Mouse (Mus musculus) spleen, postnatal 4 days (tissue): ENCODE measurements at regions not wholly inside any gene's neighbourhood (a gene's known extent, or its start where the extent isn't known, plus 50 kb on each side); places are given as distances from the start of the nearest gene placed in this dataset.

Experiments
- DNase-seq, 2 experiments: peaks; one replicate each; pipeline ENCODE4 v3.0.0; 2022; ENCODE audit warnings: low spot score in 2 of 2

DNA sequence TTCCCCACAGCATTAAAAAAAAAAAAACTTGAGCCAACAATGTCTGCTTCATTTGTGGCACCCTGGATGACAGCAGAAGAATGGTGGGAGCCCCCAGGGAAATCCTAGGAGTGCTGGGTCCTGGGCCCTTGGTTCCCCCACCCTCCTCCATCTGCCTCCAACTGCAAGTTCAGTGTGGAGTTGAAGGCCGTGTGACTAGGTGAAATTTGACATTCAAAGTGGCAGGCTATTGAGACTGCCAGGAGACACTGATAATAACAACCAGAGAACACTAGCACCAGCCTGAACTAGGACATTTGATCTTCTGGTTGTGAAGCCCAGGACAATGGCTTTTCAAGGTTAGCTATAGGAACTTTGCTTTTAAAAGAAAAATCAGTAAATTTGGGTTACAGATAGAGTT lies 74.0 kb downstream of the Adamts15 start:
- no peak for DNase-seq

DNA sequence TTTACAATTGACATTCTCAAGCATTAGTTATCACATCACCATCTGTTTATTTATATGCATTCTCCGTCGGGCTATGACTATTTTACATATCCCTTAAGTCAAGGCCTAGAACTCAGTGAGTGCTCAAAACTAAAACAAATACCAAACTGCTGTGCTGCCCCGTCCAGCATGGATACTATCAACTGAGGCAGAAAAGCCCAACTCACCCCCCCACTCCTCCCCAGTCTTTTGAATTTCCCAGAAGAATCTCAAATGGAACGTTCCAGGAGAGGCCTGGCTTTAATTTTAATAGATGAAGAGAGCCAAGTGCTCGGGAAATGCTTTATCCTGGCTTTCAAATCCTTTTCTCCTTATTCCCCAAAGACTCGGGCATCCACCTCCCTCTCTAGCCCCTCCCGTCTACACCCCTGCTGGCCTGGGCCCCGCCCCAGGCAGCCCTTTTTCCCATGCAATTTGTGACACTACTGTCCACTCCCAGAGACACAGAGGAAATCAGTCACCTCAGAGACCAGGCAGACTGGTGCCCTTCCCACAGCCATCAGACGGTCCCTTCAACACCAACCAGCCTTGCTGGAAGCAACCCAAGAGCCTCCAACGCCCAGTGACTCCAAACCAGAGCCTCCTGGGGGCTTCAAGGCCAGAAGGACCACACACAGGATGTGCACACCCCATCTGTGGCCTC lies 76.5 kb downstream of the Adamts15 start:
- DNase-seq = no peak

- DNase-seq = no peak
Observed at GRCm38 (mm10) chr9:30844079-30844563, 78.1 kb downstream of the Adamts15 start.

GRCm38 (mm10) chr9:30834908-30835307 lies 87.3 kb downstream of the Adamts15 start:
- no peak for DNase-seq

GRCm38 (mm10) chr9:30834565-30834905 lies 87.7 kb downstream of the Adamts15 start:
- DNase-seq = no peak

- DNase-seq = no peak
Observed at GRCm38 (mm10) chr9:30833836-30834564, 88.3 kb downstream of the Adamts15 start.

DNA sequence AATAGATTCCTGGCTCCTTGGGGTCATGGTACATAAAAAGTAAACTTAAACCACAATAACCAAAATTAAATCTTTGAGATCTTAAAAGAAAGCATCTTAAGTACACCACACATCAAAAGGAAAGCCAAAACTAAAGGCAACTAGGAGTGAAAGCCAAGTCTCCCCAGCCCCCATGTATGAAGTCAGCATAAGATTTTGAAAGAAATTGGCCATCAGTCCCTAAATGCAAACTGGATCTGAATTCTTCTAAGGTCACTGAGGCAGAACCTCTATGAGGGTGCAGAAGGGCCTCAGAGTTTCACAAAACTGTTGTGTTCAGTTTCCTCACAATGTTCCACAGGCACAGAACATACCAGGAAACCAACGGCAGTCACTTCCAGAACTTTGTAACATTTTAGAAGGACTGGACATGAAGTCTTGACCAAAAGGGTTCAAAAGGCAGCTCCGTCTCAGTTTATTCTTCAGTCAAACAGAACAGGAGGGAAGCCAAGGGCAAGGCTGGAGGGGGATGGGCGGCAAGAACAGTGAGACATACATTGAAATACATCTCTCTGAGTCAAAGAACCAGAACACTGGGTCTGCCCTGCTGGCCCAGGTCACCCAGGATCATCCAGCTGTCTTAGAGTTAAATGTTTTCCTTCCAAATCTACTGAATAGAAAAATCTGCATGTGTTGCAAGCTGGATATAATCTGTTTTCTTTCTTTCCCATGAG lies 92.9 kb downstream of the Adamts15 start:
- no peak for DNase-seq

DNA sequence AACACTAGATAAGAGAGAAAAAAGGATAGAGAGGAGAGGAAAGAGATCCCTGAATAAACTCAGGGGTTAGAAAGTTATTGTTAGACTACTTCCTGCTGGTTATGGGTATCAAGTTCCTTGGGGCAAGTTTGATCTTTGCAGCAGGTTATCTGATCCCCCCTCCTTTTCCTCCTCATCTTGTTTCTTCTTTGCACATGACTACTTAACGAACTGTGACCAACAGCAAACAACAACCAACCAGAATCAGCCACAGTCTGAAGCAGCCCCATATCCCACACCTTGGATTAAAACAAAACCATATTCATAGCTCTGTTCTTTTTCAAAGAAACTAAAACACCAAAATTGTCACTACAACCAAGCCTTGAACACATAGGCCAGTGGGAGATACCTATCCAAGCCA lies 94.5 kb downstream of the Adamts15 start:
- DNase-seq = no peak

DNA sequence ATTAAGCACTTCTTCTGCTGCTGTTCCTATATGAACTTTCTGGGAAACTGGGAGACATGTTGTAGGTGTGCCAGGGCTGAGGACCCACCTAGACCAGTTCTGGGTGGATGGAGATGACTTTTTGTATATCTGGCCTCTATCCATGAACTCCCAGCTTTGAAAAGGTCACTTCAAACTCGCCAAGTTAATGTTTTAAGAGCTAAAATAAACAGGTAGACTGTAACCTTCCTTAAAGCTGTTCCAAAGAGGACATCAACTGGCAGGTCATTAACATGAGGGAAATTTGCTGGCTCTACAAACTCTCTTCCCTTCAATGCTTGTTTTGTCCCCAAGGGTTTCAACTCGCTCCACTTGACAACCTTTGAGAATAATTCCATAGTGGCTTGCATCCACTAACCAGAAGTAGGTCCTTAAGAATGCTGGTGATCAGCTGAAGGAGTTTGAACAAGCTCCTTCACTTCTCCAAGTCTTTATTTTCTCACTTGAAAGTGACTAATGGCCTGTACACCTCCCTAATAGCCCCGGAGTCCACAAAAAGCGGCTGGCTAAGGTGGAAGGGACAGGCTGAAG lies 98.1 kb downstream of the Adamts15 start:
- DNase-seq = no peak

DNA sequence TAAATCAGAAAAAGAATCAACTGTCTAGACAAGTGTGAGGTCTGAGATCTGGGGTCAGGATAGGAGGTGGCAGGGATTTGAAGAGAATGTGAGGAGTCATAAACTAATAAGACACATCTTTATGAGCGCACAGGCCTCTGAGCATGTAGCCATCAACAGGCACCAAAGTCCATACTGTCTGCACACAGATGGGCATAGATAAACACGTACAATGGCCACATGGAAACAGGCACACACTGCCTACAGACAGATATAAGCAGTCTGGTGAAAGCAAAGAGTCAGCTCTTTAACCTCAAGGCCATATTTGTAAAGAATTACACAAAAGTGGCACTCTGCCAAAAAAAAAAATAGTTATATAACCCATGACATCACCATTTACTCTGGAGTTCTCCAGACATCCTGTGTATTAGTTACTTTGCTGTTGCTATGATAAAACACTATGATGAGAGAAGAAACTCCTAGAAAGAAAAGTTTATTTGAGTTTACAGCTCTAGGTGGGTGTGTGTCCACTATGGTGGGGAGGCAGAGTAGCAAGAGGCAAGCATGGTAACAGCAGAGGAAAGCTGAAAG lies 101.4 kb downstream of the Adamts15 start:
- no peak for DNase-seq

DNA sequence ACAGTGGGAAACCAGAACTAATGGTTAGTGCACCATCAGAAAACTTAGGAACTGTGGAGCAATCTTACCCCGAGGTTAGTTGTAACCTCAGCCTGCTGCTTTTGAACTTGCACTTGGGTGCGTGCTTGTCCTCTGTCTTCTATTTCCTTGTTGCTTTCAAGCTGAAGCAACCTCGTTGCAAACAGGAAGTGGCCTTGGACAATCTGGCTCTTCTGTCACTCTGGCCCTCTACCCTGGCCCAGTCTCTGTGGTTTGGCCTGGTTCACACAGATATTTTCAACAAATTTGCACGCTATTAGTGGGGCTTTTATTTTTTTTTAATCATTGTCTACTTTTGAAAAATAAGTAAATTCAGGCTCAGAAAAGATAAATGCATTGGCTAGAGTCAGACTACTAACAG lies 109.0 kb downstream of the Adamts15 start:
- no peak for DNase-seq

- DNase-seq = no peak
Observed at GRCm38 (mm10) chr9:30810843-30811242, 111.4 kb downstream of the Adamts15 start.

- no peak for DNase-seq
Observed at GRCm38 (mm10) chr9:30810290-30810689, 112.0 kb downstream of the Adamts15 start.

DNA sequence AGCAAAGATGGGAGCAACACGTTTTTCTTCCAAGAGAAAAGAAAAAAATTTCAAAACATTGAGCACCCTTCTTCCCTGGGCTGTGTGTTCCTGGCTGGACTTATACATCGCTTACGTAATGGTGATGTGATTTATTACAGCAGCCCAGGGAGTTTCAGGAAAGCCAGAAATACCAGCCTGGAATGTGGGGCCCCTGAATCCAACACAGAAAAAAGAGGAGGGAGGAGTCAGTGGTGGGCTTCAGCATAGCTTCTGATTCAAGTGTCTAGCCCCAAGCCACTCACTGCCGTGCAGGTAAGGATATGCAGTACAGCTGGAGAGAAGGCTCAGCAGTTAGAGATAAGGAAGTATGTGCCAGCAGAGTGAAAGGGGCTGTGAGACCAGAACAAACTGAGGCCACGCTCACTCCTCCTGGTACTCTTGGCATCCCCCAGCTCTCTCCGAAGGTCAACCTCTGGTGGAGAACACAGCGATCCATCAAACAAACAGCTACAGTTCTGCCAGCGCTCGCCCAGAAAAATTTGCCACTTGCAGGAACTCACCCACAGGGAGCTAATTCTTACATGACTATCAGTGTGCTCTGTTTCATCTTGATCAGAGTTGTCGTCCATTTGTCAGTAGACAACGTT lies 113.3 kb downstream of the Adamts15 start:
- DNase-seq = no peak

DNA sequence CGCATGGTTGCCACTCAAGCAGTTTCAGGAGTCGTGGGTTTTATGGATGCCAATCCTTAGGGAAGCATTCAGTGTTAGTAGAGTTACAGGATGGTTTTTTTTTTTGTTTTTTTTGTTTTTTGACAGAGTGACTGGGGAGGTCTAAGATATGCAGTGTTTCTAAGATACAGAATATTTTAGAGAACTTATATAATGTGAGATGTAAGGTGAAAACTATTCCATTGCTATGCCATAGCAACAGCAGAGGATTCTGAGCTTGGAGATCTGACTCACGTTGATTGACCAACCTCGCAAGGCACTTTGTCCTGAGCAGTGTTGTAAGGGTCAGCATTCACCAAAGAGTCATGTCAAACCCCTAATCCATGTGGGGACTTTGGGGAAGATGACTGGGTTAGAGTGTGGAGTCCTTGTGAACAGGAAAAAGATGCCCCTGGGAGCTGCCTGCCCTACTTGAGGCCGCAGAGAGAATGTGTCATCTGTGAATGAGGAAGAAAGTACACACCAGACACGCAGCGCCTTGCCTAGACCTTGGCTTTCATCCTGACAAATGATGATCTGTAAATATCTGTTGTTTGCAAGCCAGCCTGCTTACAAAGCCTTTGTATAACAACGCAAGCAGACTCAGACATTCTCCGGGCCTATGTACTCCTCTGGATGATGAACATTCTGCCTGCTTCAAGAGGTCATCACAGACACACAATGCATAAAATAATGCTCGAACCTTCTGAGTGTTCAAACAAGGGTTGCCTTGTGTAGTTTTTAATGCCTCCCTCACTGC lies 118.3 kb downstream of the Adamts15 start:
- no peak for DNase-seq

DNA sequence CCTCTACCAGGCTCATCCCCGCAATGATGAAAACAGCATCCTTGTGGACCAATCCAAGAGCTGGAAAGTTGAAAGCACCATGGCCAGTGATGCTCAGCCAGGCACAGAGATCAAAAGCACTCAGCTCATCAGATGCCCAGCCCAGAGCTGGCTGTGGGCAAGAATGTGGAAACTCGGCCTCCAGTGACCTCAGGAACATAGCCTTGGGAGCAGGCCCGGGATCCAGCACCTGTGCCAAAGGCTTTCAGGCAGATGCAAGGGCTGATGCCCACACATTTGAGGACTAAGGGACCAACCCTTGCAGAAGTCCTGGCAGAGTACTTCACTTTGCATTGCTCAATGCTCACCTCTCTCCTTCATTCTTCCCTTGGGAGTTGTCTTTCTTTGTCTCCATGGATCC lies 119.4 kb downstream of the Adamts15 start:
- DNase-seq = no peak

GRCm38 (mm10) chr9:30794701-30795407 lies 127.4 kb downstream of the Adamts15 start:
- DNase-seq = no peak

DNA sequence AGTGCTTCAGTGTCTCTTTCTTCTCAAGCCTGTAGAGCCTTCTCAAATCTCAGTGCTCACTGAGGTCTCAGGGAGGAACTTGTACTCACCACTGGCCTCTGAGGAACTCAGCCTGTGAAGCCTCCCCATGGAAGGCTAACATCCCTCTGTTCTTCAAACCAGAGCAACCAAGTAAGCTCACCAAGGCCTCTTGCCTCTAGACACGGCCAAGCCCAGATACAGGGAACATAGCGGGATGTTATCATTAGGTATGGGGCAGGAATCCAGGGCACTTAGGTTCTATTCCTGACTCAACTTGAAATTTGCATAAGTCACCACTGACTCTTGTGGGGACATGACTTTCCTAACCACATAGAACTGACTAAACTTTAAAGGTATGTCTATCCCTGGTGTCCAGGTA lies 141.0 kb downstream of the Adamts15 start:
- no peak for DNase-seq

DNA sequence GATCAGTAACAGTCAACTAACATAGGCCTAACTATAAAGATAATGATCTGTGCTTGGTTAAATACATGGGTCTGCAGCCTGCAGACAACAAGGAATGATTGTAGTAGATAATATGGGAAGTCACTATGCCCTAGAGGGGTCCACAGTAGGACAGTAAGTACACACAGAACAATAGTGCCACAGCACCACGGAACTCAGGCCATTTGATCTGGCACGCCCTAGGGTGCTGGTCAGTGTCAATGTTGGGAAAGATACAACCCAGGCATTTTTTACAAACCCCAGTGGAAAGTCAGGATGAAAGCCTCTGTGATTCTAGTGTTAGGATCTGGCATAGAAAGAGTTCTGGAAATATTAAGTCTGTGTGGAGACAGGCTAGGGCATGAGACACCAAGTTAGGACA lies 144.4 kb downstream of the Adamts15 start:
- DNase-seq = no peak

DNA sequence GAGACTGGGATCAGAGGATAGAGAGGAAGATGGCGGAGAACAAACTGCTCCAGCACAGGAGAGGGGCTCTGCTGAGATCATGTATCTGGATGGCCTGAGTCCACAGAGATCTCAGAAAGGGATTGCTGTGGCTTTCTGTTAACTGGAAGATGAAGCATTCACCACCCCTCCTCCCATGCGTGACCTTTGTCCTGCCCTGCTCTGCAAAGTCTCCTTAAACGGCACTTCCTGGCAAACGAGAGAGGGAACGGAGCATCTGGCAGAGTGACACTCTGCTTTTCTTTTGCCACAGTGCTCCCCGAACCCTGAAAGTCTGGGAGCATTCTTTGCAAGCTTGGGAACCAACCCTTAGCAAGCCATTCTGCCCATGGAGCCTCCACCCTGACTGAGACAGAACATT lies 147.1 kb downstream of the Adamts15 start:
- no peak for DNase-seq
